12 mouse cellular contexts compared by ENCODE assay signal in genomic region chr11:80482921-80483320, GRCm38 (mm10). TPM values are rescaled to one million over a fixed set of nuclear protein-coding genes. Genes with fewer than 3 reads are reported as not detected.
DNase-seq lines count a peak whose midpoint lies in the region; ATAC-seq and TF ChIP-seq lines count a peak whose summit lies in the region.
"Had no signal": no experiment of that assay in that cellular context is flagged by ENCODE, and none has a peak within 500 bp of the region (broad histone marks: within the 10 kb centered on the region; RNA-seq: fewer than 3 reads in every experiment).

No protein-coding gene starts in this region.

- intact Hi-C loops in left cerebral cortex, postnatal 25 days (cut with DNase I) = loop anchor here (5.0 kb wide), 1 partner anchor 34 kb away; no protein-coding TSS in a partner anchor

- H3K9me3 ChIP-seq in forebrain, embryonic 14.5 days (replicated peaks; ENCODE audit: control insufficient read depth, low read length) = no peaks in the 10 kb centered on the region
- H3K9me3 ChIP-seq in midbrain, postnatal 0 days (ENCODE audit: low read length) = no peaks in the 10 kb centered on the region
- H3K9me3 ChIP-seq: embryonic facial prominence, embryonic 12.5 days had no signal

- DNase-seq in cerebellum, adult 18-20 months = peak; percentile 57 to 64
- DNase-seq in cerebellum, postnatal 4 days (ENCODE audit: low spot score in 2 of 2) = no peak
- peak; percentile 49 to 50 for DNase-seq in left cerebral cortex, postnatal 25 days (ENCODE audit: low spot score in 2 of 2)
- no peak for DNase-seq in left cerebral cortex, adult 11 months (ENCODE audit: low spot score)
- DNase-seq in forebrain, embryonic 14.5 days (ENCODE audit: low spot score) = no peak
- DNase-seq in midbrain, postnatal 0 days (ENCODE audit: low spot score) = no peak
- no peak for DNase-seq in spleen, postnatal 14 days (ENCODE audit: low spot score in 2 of 2)
- no peak for DNase-seq in kidney, postnatal 4 days
- DNase-seq: adrenal gland, adult 2 months; kidney, adult 11 months; kidney, postnatal 36 days had no signal

- TF ChIP-seq CTCF in midbrain, postnatal 0 days (IDR thresholded peaks at IDR 0.05) = no peak

- peak overlapping the region; percentile 6; the same call in 1 of the 2 replicates for H3K4me3 ChIP-seq in forebrain, embryonic 14.5 days (ENCODE audit: low read depth, low read length)
- H3K4me3 ChIP-seq in midbrain, postnatal 0 days (ENCODE audit: low read depth, low read length) = peak overlapping the region; percentile 12; the same call in 1 of the 2 replicates
- H3K4me3 ChIP-seq: embryonic facial prominence, embryonic 12.5 days had no signal

- 80% methylated on average over 7 of the region's 7 CpGs for WGBS in forebrain, embryonic 14.5 days
- WGBS in midbrain, postnatal 0 days = 66% methylated on average over 7 of the region's 7 CpGs

- peaks cover 52% of the 10 kb centered on the region for H3K4me1 ChIP-seq in forebrain, embryonic 14.5 days (ENCODE audit: control insufficient read depth, insufficient read depth, low read length)
- peaks cover 41% of the 10 kb centered on the region for H3K4me1 ChIP-seq in midbrain, postnatal 0 days (ENCODE audit: insufficient read depth, low read length)

- peaks cover 39% of the 10 kb centered on the region for H3K36me3 ChIP-seq in forebrain, embryonic 14.5 days (ENCODE audit: control insufficient read depth, insufficient read depth, low read length)
- peaks cover 3% of the 10 kb centered on the region; the same call in 1 of the 2 replicates for H3K36me3 ChIP-seq in midbrain, postnatal 0 days (ENCODE audit: insufficient read depth, low read length)

- H3K4me2 ChIP-seq in forebrain, embryonic 14.5 days (ENCODE audit: low read length) = peak overlapping the region; percentile 82
- peak overlapping the region; percentile 91 for H3K4me2 ChIP-seq in midbrain, postnatal 0 days (ENCODE audit: low read depth, low read length, poor library complexity, severe bottlenecking)
- H3K4me2 ChIP-seq: embryonic facial prominence, embryonic 12.5 days had no signal

- peak overlapping the region; percentile 35; the same call in 1 of the 2 replicates for H3K9ac ChIP-seq in forebrain, embryonic 14.5 days (ENCODE audit: low read length)
- H3K9ac ChIP-seq in midbrain, postnatal 0 days (replicated peaks; ENCODE audit: low read length, poor library complexity, severe bottlenecking) = peak overlapping the region; percentile 50; the same call in 1 of the 2 replicates
- H3K9ac ChIP-seq: embryonic facial prominence, embryonic 12.5 days had no signal

- no peak for ATAC-seq in forebrain, embryonic 14.5 days
- no peak for ATAC-seq in midbrain, postnatal 0 days (ENCODE audit: low FRiP score)

- peak overlapping the region; percentile 46; the same call in 1 of the 2 replicates for H3K27ac ChIP-seq in forebrain, embryonic 14.5 days (ENCODE audit: low read depth, low read length)
- H3K27ac ChIP-seq in midbrain, postnatal 0 days (ENCODE audit: low read depth, low read length) = peak overlapping the region; percentile 58
- H3K27ac ChIP-seq: embryonic facial prominence, embryonic 12.5 days had no signal

- no peaks in the 10 kb centered on the region for H3K27me3 ChIP-seq in forebrain, embryonic 14.5 days (replicated peaks; ENCODE audit: control insufficient read depth, insufficient read depth, low read length)
- no peaks in the 10 kb centered on the region for H3K27me3 ChIP-seq in midbrain, postnatal 0 days (ENCODE audit: insufficient read depth, low read length)

RNA-seq across cellular contexts. Expression of gene Cdk5r1, which starts 6.1 kb away (rescaled TPM):
- 100 to 1,000 TPM; 339 to 344 TPM for total RNA-seq in left cerebral cortex, postnatal 25 days (2021)
- polyA plus RNA-seq in forebrain, embryonic 14.5 days (2014; fragmentation: Nextera tagmentation; extraction: Ambion mirVana) = 85.8 and 91.8 TPM in 2 replicates
- total RNA-seq in midbrain, postnatal 0 days (2014; rRNA removed) = 376 and 420 TPM in 2 replicates
- 77.3 and 85.2 TPM in 2 replicates for polyA plus RNA-seq in midbrain, postnatal 0 days (2015; fragmentation: Nextera tagmentation; extraction: Ambion mirVana)

RNA-seq across cellular contexts. Expression of gene Psmd11, which starts 54.5 kb away (rescaled TPM):
- 100 to 1,000 TPM in 1 of 2 experiments, 10 to 100 TPM in 1; 93.5 to 110 TPM for total RNA-seq in left cerebral cortex, postnatal 25 days (2021)
- polyA plus RNA-seq in forebrain, embryonic 14.5 days (2014; fragmentation: Nextera tagmentation; extraction: Ambion mirVana) = 327 and 340 TPM in 2 replicates
- total RNA-seq in midbrain, postnatal 0 days (2014; rRNA removed) = 24.6 and 44.5 TPM in 2 replicates
- polyA plus RNA-seq in midbrain, postnatal 0 days (2015; fragmentation: Nextera tagmentation; extraction: Ambion mirVana) = 259 and 278 TPM in 2 replicates

Comparison
In these comparisons a context has a peak if more than half of its experiments do, and no peak if none do; other contexts are left out.
1. DNase-seq: peak in cerebellum, adult 18-20 months (2 of 2) and left cerebral cortex, postnatal 25 days (2 of 2); none in cerebellum, postnatal 4 days (0 of 2), left cerebral cortex, adult 11 months (single experiment), forebrain, embryonic 14.5 days (single experiment), midbrain, postnatal 0 days (single experiment), spleen, postnatal 14 days (0 of 2) and kidney, postnatal 4 days (0 of 2).